Mouse (Mus musculus) ES-E14 (cell line): Measurements from ENCODE around the gene Fuca1.

Experiments
- CHD2 ChIP-seq: IDR thresholded peaks from 2 replicates; pipeline ENCODE4 v1.6.1; 2014; ENCODE audit warnings: mild to moderate bottlenecking, low read depth, low read length, inconsistent platforms
- MAFK ChIP-seq: IDR thresholded peaks from 2 replicates; pipeline ENCODE4 v1.6.1; 2014; ENCODE audit warnings: mild to moderate bottlenecking, low read depth, low read length, inconsistent platforms; ENCODE audit not compliant: insufficient read depth
- ZC3H11A ChIP-seq: IDR thresholded peaks from 2 replicates; pipeline ENCODE4 v1.6.1; 2012; ENCODE audit warnings: low read depth, mild to moderate bottlenecking, inconsistent platforms, low read length, borderline replicate concordance
- ZNF384 ChIP-seq: IDR thresholded peaks from 2 replicates; pipeline ENCODE4 v1.6.1; 2012; ENCODE audit warnings: low read depth, low read length, inconsistent platforms

- TF ChIP-seq MAFK, result no peak
- no peak for TF ChIP-seq ZC3H11A
- no peak for TF ChIP-seq CHD2
- no peak for TF ChIP-seq ZNF384
Measured at GRCm38 (mm10) chr4:135981524-135982063, 61.1 kb downstream of the Fuca1 start.
